Mouse (Mus musculus) liver, embryonic 11.5 days (tissue): ENCODE results near the gene Krt88. TPM values are rescaled to one million over a fixed set of nuclear protein-coding genes. Genes with fewer than 3 reads are reported as not detected.

Experiments
- ATAC-seq: fragments of 200-750 bp; cut with Nextera tagmentation; replicated peaks from 2 replicates; pipeline ENCODE4 v1.8.0; 2017; ENCODE audit warnings: moderate number of reproducible peaks, mild to moderate bottlenecking, moderate TSS enrichment, moderate library complexity; ENCODE audit not compliant: low FRiP score
- DNase-seq: peaks from one replicate; pipeline ENCODE4 v3.0.0-alpha.2; 2017; ENCODE audit warnings: low spot score
- H3K27ac ChIP-seq: fragments of 300-500 bp; sonication (generic); 2 replicates; pipeline ENCODE4 v1.5.1; 2014; ENCODE audit warnings: mild to moderate bottlenecking, low read depth, low read length, control low read depth
- H3K27me3 ChIP-seq: fragments of 300-500 bp; sonication (generic); replicated peaks from 2 replicates; pipeline ENCODE4 v1.6.1; 2014; ENCODE audit warnings: low read length, mixed read lengths; ENCODE audit not compliant: control insufficient read depth, insufficient read depth
- H3K36me3 ChIP-seq: fragments of 300-500 bp; sonication (generic); 2 replicates; pipeline ENCODE4 v1.6.1; 2014; ENCODE audit warnings: mild to moderate bottlenecking, low read length, moderate library complexity, mixed read lengths; ENCODE audit not compliant: control insufficient read depth, insufficient read depth
- H3K4me1 ChIP-seq: fragments of 300-500 bp; sonication (generic); replicated peaks from 2 replicates; pipeline ENCODE4 v1.6.1; 2014; ENCODE audit warnings: low read length, mixed read lengths; ENCODE audit not compliant: control insufficient read depth, insufficient read depth
- H3K4me2 ChIP-seq: fragments of 300-500 bp; sonication (generic); 2 replicates; pipeline ENCODE4 v1.6.1; 2014; ENCODE audit warnings: mild to moderate bottlenecking, control low read depth, moderate library complexity
- H3K4me3 ChIP-seq: fragments of 300-500 bp; sonication (generic); 2 replicates; pipeline ENCODE4 v1.5.1; 2014; ENCODE audit warnings: low read depth, low read length, control low read depth
- H3K9ac ChIP-seq: fragments of 300-500 bp; sonication (generic); 2 replicates; pipeline ENCODE4 v1.6.1; 2014; ENCODE audit warnings: low read depth, low read length, control low read depth
- H3K9me3 ChIP-seq: fragments of 300-500 bp; sonication (generic); 2 replicates; pipeline ENCODE4 v1.6.1; 2016; ENCODE audit warnings: low read length, inconsistent platforms, mixed read lengths; ENCODE audit not compliant: control insufficient read depth
- WGBS: fragments of 180-500 bp; shearing (Covaris S2); extraction: QIAGEN DNeasy Blood & Tissue Kit; methylation state at CpG from one replicate; pipeline ENCODE4 v1.1.7; 2014; 5-methylcytosine and 5-hydroxymethylcytosine counted together
- polyA plus RNA-seq: library from polyadenylated mRNA; unstranded; fragments of >200 nt; fragmentation: Nextera tagmentation; extraction: Ambion mirVana; gene quantifications from 2 replicates; pipeline ENCODE4 v1.2.1, GENCODE M21; 2014

Krt88 gene
- polyA plus RNA-seq, result not detected in 2 replicates

GRCm38 (mm10) chr15:101447444-101447843 lies at the start of gene Krt88:
Krt88 (plus strand) TSS chr15:101447744.
- ATAC-seq, result no peak
- Histone ChIP-seq H3K4me3 (no peak within 1 kb of the TSS), H3K4me1 (no peaks in the 10 kb centered on the region), H3K36me3 (no peaks in the 10 kb centered on the region), H3K4me2 (no peak within 1 kb of the TSS), H3K27ac (no peak within 1 kb of the TSS), H3K9ac (no peak within 1 kb of the TSS), H3K9me3 (no peaks in the 10 kb centered on the region), H3K27me3 (no peaks in the 10 kb centered on the region)
- DNase-seq, result no peak
- WGBS, result 74% methylated on average over 2 of the region's 2 CpGs

GRCm38 (mm10) chr15:101398269-101398668 lies 49.3 kb upstream of the Krt88 start:
- 76% methylated on average over 8 of the region's 8 CpGs for WGBS
- H3K4me1 ChIP-seq, result no peaks in the 10 kb centered on the region
- H3K4me2 ChIP-seq, result no peak overlapping the region
- no peaks in the 10 kb centered on the region for H3K27me3 ChIP-seq
- H3K27ac ChIP-seq, result no peak overlapping the region
- DNase-seq (no peak), ATAC-seq (no peak)
- H3K9ac ChIP-seq, result no peak overlapping the region
- no peaks in the 10 kb centered on the region for H3K9me3 ChIP-seq
- no peaks in the 10 kb centered on the region for H3K36me3 ChIP-seq
- H3K4me3 ChIP-seq, result no peak overlapping the region

- no peaks in the 10 kb centered on the region for H3K36me3 ChIP-seq
- ATAC-seq, result no peak
- H3K4me3 ChIP-seq, result no peak within 1 kb of the TSS
- H3K27me3 ChIP-seq, result peaks cover 27% of the 10 kb centered on the region
- H3K27ac ChIP-seq, result no peak within 1 kb of the TSS
- H3K9me3 ChIP-seq, result no peaks in the 10 kb centered on the region
- DNase-seq, result no peak
- 30% methylated on average over 2 of the region's 2 CpGs for WGBS
- H3K4me1 ChIP-seq, result peaks cover 2% of the 10 kb centered on the region; the same call in 1 of the 2 replicates
- no peak within 1 kb of the TSS for H3K4me2 ChIP-seq
- H3K9ac ChIP-seq, result no peak within 1 kb of the TSS
Observed at GRCm38 (mm10) chr15:101410775-101411174, 36.8 kb upstream of the Krt88 start, which contains the start of gene Krt7. Krt7 (plus strand) TSS chr15:101411043.

- no peak for ATAC-seq
Observed at GRCm38 (mm10) chr15:101412188-101412587, 35.4 kb upstream of the Krt88 start.

GRCm38 (mm10) chr15:101413916-101414635 lies 33.5 kb upstream of the Krt88 start:
- H3K27me3 ChIP-seq, result peaks cover 27% of the 10 kb centered on the region
- DNase-seq (no peak), ATAC-seq (no peak)
- H3K27ac ChIP-seq, result no peak overlapping the region
- no peak overlapping the region for H3K4me3 ChIP-seq
- 49% methylated on average over 7 of the region's 7 CpGs for WGBS
- H3K36me3 ChIP-seq, result no peaks in the 10 kb centered on the region
- H3K9me3 ChIP-seq, result no peaks in the 10 kb centered on the region
- H3K4me1 ChIP-seq, result peaks cover 2% of the 10 kb centered on the region; the same call in 1 of the 2 replicates
- H3K4me2 ChIP-seq, result no peak overlapping the region
- H3K9ac ChIP-seq, result no peak overlapping the region

More at GRCm38 (mm10) chr15:101412188-101412587, 35.4 kb upstream of the Krt88 start:
- Histone ChIP-seq H3K4me2 (peak overlapping the region; percentile 4), H3K36me3 (no peaks in the 10 kb centered on the region), H3K27me3 (peaks cover 27% of the 10 kb centered on the region), H3K4me3 (no peak overlapping the region), H3K4me1 (peaks cover 2% of the 10 kb centered on the region; the same call in 1 of the 2 replicates), H3K9me3 (no peaks in the 10 kb centered on the region), H3K9ac (no peak overlapping the region), H3K27ac (no peak overlapping the region)
- 26% methylated on average over 31 of the region's 31 CpGs for WGBS
- no peak for DNase-seq

GRCm38 (mm10) chr15:101414807-101415565 lies 32.6 kb upstream of the Krt88 start:
- DNase-seq, result no peak
- no peak overlapping the region for H3K4me2 ChIP-seq
- peaks cover 27% of the 10 kb centered on the region for H3K27me3 ChIP-seq
- H3K36me3 ChIP-seq, result no peaks in the 10 kb centered on the region
- H3K4me1 ChIP-seq, result peaks cover 2% of the 10 kb centered on the region; the same call in 1 of the 2 replicates
- ATAC-seq, result no peak
- H3K27ac ChIP-seq, result no peak overlapping the region
- 39% methylated on average over 11 of the region's 11 CpGs for WGBS
- H3K9me3 ChIP-seq, result no peaks in the 10 kb centered on the region
- H3K9ac ChIP-seq, result no peak overlapping the region
- no peak overlapping the region for H3K4me3 ChIP-seq

GRCm38 (mm10) chr15:101418950-101419349 lies 28.6 kb upstream of the Krt88 start:
- ATAC-seq, result no peak
- no peak overlapping the region for H3K4me3 ChIP-seq
- H3K9me3 ChIP-seq, result no peaks in the 10 kb centered on the region
- H3K4me1 ChIP-seq, result 0 out of 2 replicates have a peak, but pooled peaks cover 2% of the 10 kb centered on the region
- H3K27me3 ChIP-seq, result no peaks in the 10 kb centered on the region
- no peak overlapping the region for H3K9ac ChIP-seq
- 72% methylated on average over 4 of the region's 4 CpGs for WGBS
- DNase-seq, result no peak
- no peak overlapping the region for H3K27ac ChIP-seq
- no peak overlapping the region for H3K4me2 ChIP-seq
- no peaks in the 10 kb centered on the region for H3K36me3 ChIP-seq

GRCm38 (mm10) chr15:101420903-101421302 lies 26.6 kb upstream of the Krt88 start:
- Histone ChIP-seq H3K9ac (no peak overlapping the region), H3K4me3 (no peak overlapping the region), H3K4me2 (no peak overlapping the region), H3K27ac (no peak overlapping the region), H3K36me3 (no peaks in the 10 kb centered on the region), H3K9me3 (no peaks in the 10 kb centered on the region), H3K27me3 (no peaks in the 10 kb centered on the region), H3K4me1 (no peaks in the 10 kb centered on the region)
- WGBS, result 48% methylated on average over 6 of the region's 6 CpGs
- DNase-seq (no peak), ATAC-seq (no peak)
